Mouse (Mus musculus) lung, postnatal 0 days (tissue): ENCODE results near the gene Il23a.

ENCODE experiments used
- CTCF ChIP-seq: IDR thresholded peaks from 2 replicates; pipeline ENCODE4 v1.5.1; 2016; ENCODE audit warnings: antibody characterized with exemption, mild to moderate bottlenecking
- EP300 ChIP-seq: IDR thresholded peaks from 2 replicates; pipeline ENCODE4 v1.6.1; 2016; ENCODE audit warnings: antibody characterized with exemption, mild to moderate bottlenecking, control low read depth

DNA sequence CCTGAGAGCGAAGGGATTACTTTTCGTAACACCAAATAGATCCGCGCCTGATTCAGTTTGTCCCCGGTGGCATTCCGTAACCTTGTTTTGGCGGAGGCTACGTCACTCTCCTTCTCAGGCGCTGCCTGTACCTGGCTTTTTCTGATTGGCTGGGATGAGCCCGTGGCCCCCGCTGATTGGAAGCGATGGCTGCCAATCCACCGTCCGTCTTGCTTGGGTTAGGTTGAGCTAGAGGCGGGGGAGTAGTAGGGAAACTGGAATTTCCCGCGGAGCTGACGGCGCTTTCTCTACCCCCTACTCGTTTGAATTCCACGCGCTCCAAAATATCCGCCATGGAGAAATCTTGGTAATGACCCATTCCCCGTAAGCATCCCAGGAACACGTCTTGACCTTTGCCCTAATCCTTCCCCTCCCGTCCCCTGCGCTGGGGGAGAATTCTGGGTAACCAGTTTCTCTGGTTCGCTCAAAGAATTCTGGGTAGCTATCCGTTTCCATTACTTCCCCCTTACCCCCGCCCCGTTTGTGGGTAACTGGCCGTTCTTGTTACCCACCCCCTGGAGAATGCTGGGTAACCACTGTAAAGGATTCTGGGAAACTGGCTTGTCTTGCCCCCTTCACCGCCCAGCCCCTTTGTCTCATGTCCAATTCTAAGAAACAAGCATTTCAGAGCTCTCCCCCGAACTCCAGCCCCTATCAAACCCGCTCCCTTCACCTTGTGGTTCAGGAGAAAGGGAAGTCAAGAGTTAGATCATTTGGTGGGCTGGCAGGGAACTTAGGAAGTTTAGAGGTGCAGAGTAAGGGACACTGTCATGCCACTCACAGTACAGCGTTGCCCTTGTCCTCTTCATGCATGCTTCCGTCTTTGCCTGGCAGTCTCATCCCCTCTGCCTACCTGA, 4.8 kb upstream of the Il23a start, which contains the start of gene Pan2:
- TF ChIP-seq EP300 (peak; percentile 53), CTCF (no peak)
